Mouse (Mus musculus): ENCODE measurements around the gene Lrp2bp. TPM values are rescaled to one million over a fixed set of nuclear protein-coding genes. Genes with fewer than 3 reads are reported as not detected.
A peak's percentile ranks its signal among the peaks of the same experiment; 100 is the strongest.

Lrp2bp gene
- polyA plus RNA-seq, 1 experiment from 2014 or later = 0.32 TPM

- Histone ChIP-seq H3K27ac (ENCODE audit: low read depth, low read length) (no peak overlapping the region), H3K9me3 (ENCODE audit: control insufficient read depth, low read length) (no peaks in the 10 kb centered on the region), H3K9ac (ENCODE audit: low read depth, low read length) (no peak overlapping the region), H3K36me3 (ENCODE audit: control insufficient read depth, insufficient read depth, low read length) (peaks cover 34% of the 10 kb centered on the region), H3K4me3 (ENCODE audit: low read length) (no peak overlapping the region), H3K4me2 (replicated peaks; ENCODE audit: low read depth, low read length) (no peak overlapping the region), H3K4me1 (ENCODE audit: control insufficient read depth, insufficient read depth, low read length) (no peaks in the 10 kb centered on the region), H3K27me3 (ENCODE audit: control insufficient read depth, insufficient read depth, low read length) (no peaks in the 10 kb centered on the region)
- ATAC-seq (ENCODE audit: low FRiP score, low TSS enrichment) = no peak
- 88% methylated on average over 4 of the region's 4 CpGs for WGBS
Observed at GRCm38 (mm10) chr8:45990631-45991310, 8.3 kb upstream of the Lrp2bp start.

- Histone ChIP-seq H3K9me3 (ENCODE audit: control insufficient read depth, low read length) (no peaks in the 10 kb centered on the region), H3K27me3 (ENCODE audit: control insufficient read depth, insufficient read depth, low read length) (no peaks in the 10 kb centered on the region), H3K27ac (ENCODE audit: low read depth, low read length) (no peak overlapping the region), H3K9ac (ENCODE audit: low read depth, low read length) (no peak overlapping the region), H3K4me2 (replicated peaks; ENCODE audit: low read depth, low read length) (no peak overlapping the region), H3K4me1 (ENCODE audit: control insufficient read depth, insufficient read depth, low read length) (no peaks in the 10 kb centered on the region), H3K36me3 (ENCODE audit: control insufficient read depth, insufficient read depth, low read length) (peaks cover 41% of the 10 kb centered on the region), H3K4me3 (ENCODE audit: low read length) (no peak overlapping the region)
- 94% methylated on average over 2 of the region's 2 CpGs for WGBS
- ATAC-seq (ENCODE audit: low FRiP score, low TSS enrichment) = no peak
Observed at GRCm38 (mm10) chr8:45994111-45994510, 5.0 kb upstream of the Lrp2bp start.

GRCm38 (mm10) chr8:45995576-45995975 lies 3.5 kb upstream of the Lrp2bp start:
- Histone ChIP-seq H3K9ac (ENCODE audit: low read depth, low read length) (no peak overlapping the region), H3K27ac (ENCODE audit: low read depth, low read length) (no peak overlapping the region)
- 90% methylated on average over 3 of the region's 3 CpGs for WGBS

GRCm38 (mm10) chr8:45998228-45998627 lies 875 bp upstream of the Lrp2bp start:
- no peak overlapping the region for H3K4me2 ChIP-seq (replicated peaks; ENCODE audit: low read depth, low read length)

More at GRCm38 (mm10) chr8:45995576-45995975, 3.5 kb upstream of the Lrp2bp start:
- Histone ChIP-seq H3K9me3 (ENCODE audit: control insufficient read depth, low read length) (no peaks in the 10 kb centered on the region), H3K4me2 (replicated peaks; ENCODE audit: low read depth, low read length) (no peak overlapping the region), H3K27me3 (ENCODE audit: control insufficient read depth, insufficient read depth, low read length) (no peaks in the 10 kb centered on the region), H3K4me3 (ENCODE audit: low read length) (no peak overlapping the region), H3K36me3 (ENCODE audit: control insufficient read depth, insufficient read depth, low read length) (peaks cover 41% of the 10 kb centered on the region), H3K4me1 (ENCODE audit: control insufficient read depth, insufficient read depth, low read length) (no peaks in the 10 kb centered on the region)
- no peak for ATAC-seq (ENCODE audit: low FRiP score, low TSS enrichment)

GRCm38 (mm10) chr8:45999784-46000705 lies 942 bp downstream of the Lrp2bp start:
- Histone ChIP-seq H3K4me3 (ENCODE audit: low read length) (peak overlapping the region; percentile 43), H3K9ac (ENCODE audit: low read depth, low read length) (peak overlapping the region; percentile 76), H3K4me1 (ENCODE audit: control insufficient read depth, insufficient read depth, low read length) (no peaks in the 10 kb centered on the region), H3K36me3 (ENCODE audit: control insufficient read depth, insufficient read depth, low read length) (peaks cover 22% of the 10 kb centered on the region), H3K27me3 (ENCODE audit: control insufficient read depth, insufficient read depth, low read length) (no peaks in the 10 kb centered on the region), H3K4me2 (replicated peaks; ENCODE audit: low read depth, low read length) (peak overlapping the region; percentile 64), H3K9me3 (ENCODE audit: control insufficient read depth, low read length) (no peaks in the 10 kb centered on the region), H3K27ac (ENCODE audit: low read depth, low read length) (peak overlapping the region; percentile 95)
- WGBS = 5% methylated on average over 55 of the region's 55 CpGs
- ATAC-seq (ENCODE audit: low FRiP score, low TSS enrichment) = peak; percentile 99

More at GRCm38 (mm10) chr8:45998228-45998627, 875 bp upstream of the Lrp2bp start:
- Histone ChIP-seq H3K9ac (ENCODE audit: low read depth, low read length) (no peak overlapping the region), H3K4me1 (ENCODE audit: control insufficient read depth, insufficient read depth, low read length) (no peaks in the 10 kb centered on the region), H3K36me3 (ENCODE audit: control insufficient read depth, insufficient read depth, low read length) (peaks cover 30% of the 10 kb centered on the region), H3K27ac (ENCODE audit: low read depth, low read length) (no peak overlapping the region), H3K27me3 (ENCODE audit: control insufficient read depth, insufficient read depth, low read length) (no peaks in the 10 kb centered on the region), H3K4me3 (ENCODE audit: low read length) (no peak overlapping the region), H3K9me3 (ENCODE audit: control insufficient read depth, low read length) (no peaks in the 10 kb centered on the region)
- 86% methylated on average over 2 of the region's 2 CpGs for WGBS
- ATAC-seq (ENCODE audit: low FRiP score, low TSS enrichment) = no peak

- H3K4me3 ChIP-seq (ENCODE audit: low read length) = no peak within 1 kb of the TSS
- ATAC-seq (ENCODE audit: low FRiP score, low TSS enrichment) = no peak
- no peak within 1 kb of the TSS for H3K4me2 ChIP-seq (replicated peaks; ENCODE audit: low read depth, low read length)
- no peak within 1 kb of the TSS for H3K9ac ChIP-seq (ENCODE audit: low read depth, low read length)
- no peaks in the 10 kb centered on the region for H3K27me3 ChIP-seq (ENCODE audit: control insufficient read depth, insufficient read depth, low read length)
- no peaks in the 10 kb centered on the region for H3K36me3 ChIP-seq (ENCODE audit: control insufficient read depth, insufficient read depth, low read length)
- WGBS = 73% methylated on average over 4 of the region's 4 CpGs
- no peaks in the 10 kb centered on the region for H3K4me1 ChIP-seq (ENCODE audit: control insufficient read depth, insufficient read depth, low read length)
- H3K27ac ChIP-seq (ENCODE audit: low read depth, low read length) = no peak within 1 kb of the TSS
- H3K9me3 ChIP-seq (ENCODE audit: control insufficient read depth, low read length) = no peaks in the 10 kb centered on the region
Observed at GRCm38 (mm10) chr8:46005596-46005995, 6.5 kb downstream of the Lrp2bp start, which contains the start of gene Ankrd37. Gene Ankrd37 (minus strand): TSS chr8:46005707.

- Histone ChIP-seq H3K4me1 (ENCODE audit: control insufficient read depth, insufficient read depth, low read length) (no peaks in the 10 kb centered on the region), H3K27me3 (ENCODE audit: control insufficient read depth, insufficient read depth, low read length) (no peaks in the 10 kb centered on the region), H3K9ac (ENCODE audit: low read depth, low read length) (no peak overlapping the region), H3K9me3 (ENCODE audit: control insufficient read depth, low read length) (no peaks in the 10 kb centered on the region), H3K4me3 (ENCODE audit: low read length) (no peak overlapping the region), H3K27ac (ENCODE audit: low read depth, low read length) (no peak overlapping the region), H3K4me2 (replicated peaks; ENCODE audit: low read depth, low read length) (no peak overlapping the region), H3K36me3 (ENCODE audit: control insufficient read depth, insufficient read depth, low read length) (no peaks in the 10 kb centered on the region)
- 49% methylated on average over 3 of the region's 3 CpGs for WGBS
- no peak for ATAC-seq (ENCODE audit: low FRiP score, low TSS enrichment)
Observed at GRCm38 (mm10) chr8:46007050-46007672, 8.1 kb downstream of the Lrp2bp start.

- no peaks in the 10 kb centered on the region for H3K9me3 ChIP-seq (ENCODE audit: control insufficient read depth, low read length)
- peak; percentile 35; the same call in 1 of the 2 replicates for ATAC-seq (ENCODE audit: low FRiP score, low TSS enrichment)
- H3K36me3 ChIP-seq (ENCODE audit: control insufficient read depth, insufficient read depth, low read length) = no peaks in the 10 kb centered on the region
- no peak overlapping the region for H3K4me3 ChIP-seq (ENCODE audit: low read length)
- H3K27ac ChIP-seq (ENCODE audit: low read depth, low read length) = no peak overlapping the region
- H3K4me1 ChIP-seq (ENCODE audit: control insufficient read depth, insufficient read depth, low read length) = no peaks in the 10 kb centered on the region
- H3K9ac ChIP-seq (ENCODE audit: low read depth, low read length) = no peak overlapping the region
- peak overlapping the region; percentile 19; the same call in 1 of the 2 replicates for H3K4me2 ChIP-seq (replicated peaks; ENCODE audit: low read depth, low read length)
- no peaks in the 10 kb centered on the region for H3K27me3 ChIP-seq (ENCODE audit: control insufficient read depth, insufficient read depth, low read length)
- 59% methylated on average over 2 of the region's 2 CpGs for WGBS
Observed at GRCm38 (mm10) chr8:46010306-46010705, 11.2 kb downstream of the Lrp2bp start.
